Mouse (Mus musculus) olfactory bulb, adult 2 months (tissue): ENCODE data around the gene Gm382.

Source experiments
- CTCF ChIP-seq: fragments of 200-500 bp; IDR thresholded peaks from 2 replicates; pipeline ENCODE4 v1.5.1; 2012; ENCODE audit warnings: low read depth, mild to moderate bottlenecking, low read length, moderate library complexity; ENCODE audit not compliant: insufficient read depth
- POLR2A ChIP-seq: fragments of 200-500 bp; IDR thresholded peaks from 2 replicates; pipeline ENCODE4 v1.6.1; 2012; ENCODE audit warnings: mild to moderate bottlenecking, low read depth, low read length, moderate library complexity; ENCODE audit not compliant: insufficient read depth

DNA sequence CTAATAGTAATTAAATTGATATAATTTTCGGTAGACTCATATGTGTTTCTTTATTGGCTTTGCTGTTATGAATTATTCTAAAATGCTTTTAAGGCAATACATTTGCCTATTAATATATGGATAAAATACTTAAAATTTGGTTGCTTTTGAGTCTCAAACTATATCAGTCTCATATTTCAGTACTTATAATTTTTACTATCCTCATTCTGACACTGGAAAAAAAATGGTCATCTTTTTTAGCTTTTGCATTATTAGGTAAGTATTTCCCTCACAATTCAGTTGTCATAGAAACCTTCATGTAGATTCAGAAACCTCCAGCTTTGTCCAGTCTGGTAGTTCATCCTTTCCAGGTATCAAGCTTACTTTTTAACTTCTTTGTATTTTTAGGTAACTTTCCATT lies at the start of gene Gm382:
- no peak for TF ChIP-seq POLR2A
- no peak for TF ChIP-seq CTCF
